Mouse (Mus musculus) right cerebral cortex, postnatal 4 days (tissue): ENCODE results near the gene Tex28.
A peak's percentile ranks its signal among the peaks of the same experiment; 100 is the strongest.
"Not testable (repeated sequence)": the region's sequence is repeated elsewhere in the genome, so short reads cannot be mapped to it uniquely, and the experiment has no call there.

Source experiments
- DNase-seq: peaks from one replicate; pipeline ENCODE4 v3.0.0-alpha.2; 2022

The Tex28 gene

DNA sequence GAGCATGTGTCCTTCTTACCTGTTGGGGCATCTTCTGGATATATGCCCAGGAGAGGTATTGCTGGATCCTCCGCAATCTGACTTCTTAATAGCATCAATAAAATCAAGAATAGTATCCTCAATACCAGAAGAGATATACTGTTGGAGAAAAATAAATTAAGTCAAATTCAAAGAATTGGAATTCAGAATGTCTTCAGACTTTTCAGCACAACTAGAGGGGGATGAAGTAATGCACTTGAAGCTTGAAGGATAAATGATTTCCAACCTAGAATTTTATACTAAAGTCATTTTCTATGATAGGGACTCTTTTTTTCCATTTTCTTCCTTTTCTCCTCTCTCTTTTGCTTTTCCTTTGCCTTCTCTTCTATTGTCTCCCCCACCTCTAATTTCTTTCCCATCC is at the start of gene Tex28:
Gene Tex28 (minus strand): TSS at position 101 of the 400 bp plus-strand sequence.
- no peak for DNase-seq

DNA sequence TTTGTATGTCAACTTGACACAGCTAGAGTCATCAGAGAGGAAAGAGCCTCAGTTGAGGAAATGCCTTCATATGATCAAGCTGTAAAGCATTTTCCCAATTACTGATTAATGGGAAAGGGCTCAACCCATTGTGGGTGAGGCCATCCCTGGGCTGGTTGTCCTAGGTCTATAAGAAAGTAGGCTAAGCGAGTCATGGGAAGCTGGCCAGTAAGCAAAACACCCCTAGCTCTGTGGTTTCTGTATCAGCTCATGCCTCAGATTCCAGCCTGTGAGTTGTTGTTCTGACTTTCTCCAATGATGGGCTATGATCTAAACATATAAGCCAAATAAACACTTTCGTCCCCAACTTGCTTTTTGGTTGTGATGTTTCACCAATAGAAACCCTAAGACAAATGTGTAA is 35.9 kb upstream of the Tex28 start:
- DNase-seq = no peak

DNA sequence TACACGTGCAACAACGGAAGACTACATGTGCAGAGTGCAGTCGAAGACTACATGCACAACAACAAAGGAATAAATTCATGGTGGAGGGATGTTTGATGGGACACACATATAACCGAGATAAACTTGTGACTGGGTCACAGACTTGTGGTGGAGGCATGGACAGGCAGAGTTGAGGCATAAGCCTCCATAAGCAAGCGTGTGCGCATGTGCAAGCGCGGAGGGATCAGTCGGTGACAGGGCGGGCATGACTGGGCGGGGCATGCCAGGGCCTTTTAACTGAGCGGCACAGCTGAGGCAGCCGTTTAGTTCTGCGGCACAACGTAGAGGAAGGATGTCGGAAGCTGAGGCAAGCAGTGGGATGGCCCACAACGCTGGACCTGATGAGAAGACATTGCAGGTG is 9.3 kb upstream of the Tex28 start, which contains the start of gene Tktl1:
Gene Tktl1 (plus strand): TSS at position 301 of the 400 bp plus-strand sequence.
- DNase-seq = no peak

DNA sequence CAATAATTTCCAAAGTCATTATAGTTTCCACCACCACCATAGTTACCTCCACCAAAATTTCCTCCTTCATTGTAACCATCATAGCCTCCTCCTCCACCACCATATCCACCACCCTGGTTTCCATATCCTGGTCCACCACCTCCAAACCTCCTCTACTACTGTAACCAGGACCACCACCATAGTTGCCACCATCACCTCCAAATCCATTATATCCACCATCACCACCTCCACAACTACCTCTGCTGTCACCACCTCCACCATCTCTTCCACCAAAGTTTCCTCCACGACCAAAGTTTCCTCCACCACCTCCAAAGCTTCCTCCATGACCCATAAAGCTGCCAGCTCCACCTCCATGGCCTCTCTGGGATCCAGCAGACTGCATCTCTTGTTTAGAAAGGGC is 32.4 kb downstream of the Tex28 start, which contains the start of gene Mecp2:
Gene Mecp2 (minus strand): TSS at position 101 of the 400 bp plus-strand sequence.
- DNase-seq = not testable (repeated sequence)

DNA sequence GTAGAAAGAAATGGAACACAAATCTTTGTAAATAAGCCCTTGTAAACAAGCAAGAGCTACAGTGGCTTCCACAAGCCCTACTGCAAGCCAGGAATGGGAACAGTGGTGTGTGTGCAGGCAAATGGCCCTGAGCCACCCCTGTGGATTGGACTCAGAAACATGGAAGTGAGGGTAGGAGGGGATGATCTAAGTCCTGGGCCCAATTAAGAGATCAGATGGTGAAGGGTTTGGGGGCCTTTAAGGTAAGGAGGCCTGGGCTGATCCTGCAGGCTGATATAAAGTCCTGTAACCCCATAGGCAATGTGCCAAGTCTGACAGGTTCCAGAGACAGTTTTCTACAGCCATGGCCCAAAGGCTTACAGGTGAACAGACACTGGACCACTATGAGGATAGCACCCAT is 40.5 kb downstream of the Tex28 start, which contains the start of gene Opn1mw:
Gene Opn1mw (plus strand): TSS at position 301 of the 400 bp plus-strand sequence.
- no peak for DNase-seq

DNA sequence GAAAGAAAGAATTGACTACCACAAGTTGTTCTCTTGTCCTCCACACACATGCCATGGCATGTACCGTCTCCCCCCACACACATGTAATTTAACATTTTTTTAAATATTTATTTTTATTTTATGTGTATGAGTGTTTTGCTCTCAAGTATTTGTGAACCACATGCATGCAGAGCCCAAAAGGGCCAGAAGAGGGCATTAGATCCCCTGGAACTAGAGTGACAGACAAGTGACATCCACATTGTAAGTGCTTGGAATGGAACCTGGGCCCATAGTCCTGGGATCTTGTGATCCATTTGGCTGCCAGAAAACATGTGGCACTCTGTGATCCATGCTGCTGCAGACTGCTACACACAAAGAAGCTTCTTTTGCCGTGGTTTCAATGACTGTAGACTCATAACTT is 42.7 kb downstream of the Tex28 start:
- no peak for DNase-seq

DNA sequence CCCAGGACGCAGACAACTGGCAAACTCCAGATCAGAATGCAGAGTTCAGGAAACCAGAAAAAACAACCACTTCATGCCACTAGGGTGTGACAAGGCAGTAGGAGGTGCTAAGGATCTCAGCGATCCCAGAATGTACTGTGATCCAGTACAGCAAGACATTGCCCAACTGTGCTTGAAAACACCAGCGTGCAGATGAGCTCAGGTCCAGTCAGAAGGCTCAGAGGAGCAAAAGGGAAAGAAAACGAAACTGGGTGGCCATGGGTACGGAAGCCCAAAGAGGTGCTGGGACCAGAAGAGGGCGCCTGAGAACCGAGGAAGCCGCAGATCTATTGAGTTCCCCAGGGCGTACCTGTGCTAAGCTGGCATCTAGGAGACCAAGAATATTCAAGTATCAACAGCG is 52.1 kb downstream of the Tex28 start:
- DNase-seq = peak; percentile 51

DNA sequence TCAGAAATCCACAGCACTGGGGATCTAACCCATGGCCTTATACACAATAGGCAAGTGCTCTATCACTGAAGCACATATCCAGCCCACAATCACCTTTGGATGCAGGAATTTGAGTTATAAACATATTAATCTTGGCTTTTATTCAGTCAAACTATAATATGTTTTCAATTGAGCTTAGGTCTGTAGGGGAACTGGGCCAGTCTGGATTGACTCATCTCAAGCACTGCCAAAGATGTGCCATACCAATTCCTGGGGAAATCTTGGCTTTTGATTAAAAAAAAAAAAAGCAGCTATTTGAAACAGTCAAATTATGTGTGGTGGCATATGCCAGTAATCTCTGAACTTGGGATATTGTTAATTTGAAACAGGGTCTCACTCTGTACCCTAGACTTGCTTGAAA is 53.6 kb downstream of the Tex28 start:
- DNase-seq = no peak

DNA sequence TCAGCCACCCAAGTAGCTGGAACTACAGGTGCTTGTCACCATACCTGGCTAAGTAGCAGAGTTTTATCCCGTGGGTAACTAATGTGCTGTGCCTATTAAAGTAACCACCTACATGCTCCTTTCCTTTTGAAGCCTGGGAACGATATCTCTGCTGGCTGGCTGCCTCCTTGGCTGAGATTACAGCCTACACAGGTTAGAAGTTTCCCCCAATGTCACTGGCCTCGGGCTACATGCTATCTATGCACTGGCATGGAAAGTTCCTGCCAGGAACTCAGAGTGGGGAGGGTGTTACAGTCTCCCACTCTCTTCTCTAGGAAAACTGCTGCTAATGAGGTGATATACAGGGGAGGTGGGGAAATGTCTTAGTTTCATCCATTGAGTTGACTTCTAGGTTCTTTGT is 58.9 kb downstream of the Tex28 start:
- no peak for DNase-seq

DNA sequence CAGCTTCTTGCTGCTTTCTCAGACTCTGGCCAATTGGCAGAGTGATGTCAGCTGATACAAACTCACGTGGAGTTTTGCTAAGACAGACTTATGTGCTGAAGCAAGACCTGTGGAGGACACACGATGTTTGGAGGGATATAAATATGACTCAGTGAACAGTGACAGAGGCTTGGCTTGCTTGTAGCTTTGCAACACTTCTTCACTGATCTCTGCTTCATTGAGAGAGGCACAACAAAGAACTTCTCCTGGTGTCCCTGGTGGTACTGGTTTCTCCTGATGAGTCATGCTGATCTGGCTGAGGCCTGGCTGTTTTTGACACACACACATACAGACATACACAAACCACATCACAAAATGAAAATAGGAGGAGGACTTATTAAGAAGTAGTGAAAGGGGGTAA is 61.7 kb downstream of the Tex28 start:
- DNase-seq = no peak

DNA sequence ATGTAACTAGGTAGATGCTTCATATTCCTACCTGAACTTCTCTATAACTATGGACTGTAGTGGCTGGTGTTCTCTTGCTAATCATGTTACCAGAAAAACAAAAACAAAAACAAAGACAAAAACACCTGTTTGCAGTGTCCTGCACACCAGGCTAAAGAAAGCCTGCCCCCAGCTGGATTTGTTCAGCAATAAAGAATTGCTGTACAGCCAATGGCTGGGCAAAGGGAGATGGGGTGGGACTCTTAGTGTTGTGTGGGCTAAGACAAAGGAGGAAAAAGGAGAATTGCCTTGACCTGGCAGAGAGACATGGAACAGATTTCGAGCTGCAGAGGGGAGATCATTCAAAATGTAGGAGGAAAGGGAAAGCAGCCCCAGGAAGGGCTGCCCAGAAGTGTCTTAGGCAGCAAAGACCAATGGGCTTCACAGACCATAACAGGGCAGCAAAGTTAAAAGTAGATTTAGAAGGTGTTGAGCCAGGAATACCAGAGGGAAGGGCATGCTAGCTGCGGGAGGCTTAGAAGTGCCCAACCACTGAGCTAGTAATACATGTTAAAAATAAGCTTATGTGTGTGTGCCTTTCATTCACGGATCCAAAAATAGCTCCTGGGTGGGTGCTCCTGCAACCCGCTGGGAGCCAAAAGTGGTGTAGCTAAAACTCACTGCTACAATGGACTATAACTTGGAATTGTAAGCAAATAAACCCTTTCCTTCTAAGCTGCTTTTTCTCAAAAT is 64.0 kb downstream of the Tex28 start:
- no peak for DNase-seq
